Mouse (Mus musculus) kidney, adult 2 months (tissue): ENCODE measurements around the gene Spag8. TPM values are rescaled to one million over a fixed set of nuclear protein-coding genes. Genes with fewer than 3 reads are reported as not detected.

Experiments
- DNase-seq: peaks from one replicate; pipeline ENCODE4 v3.0.0; 2021
- H3K27ac ChIP-seq: fragments of 200-500 bp; 2 replicates; pipeline ENCODE4 v1.5.1; 2012; ENCODE audit warnings: low read depth, low read length, control low read depth, inconsistent platforms; ENCODE audit not compliant: insufficient read depth
- H3K27me3 ChIP-seq: fragments of 200-500 bp; replicated peaks from 2 replicates; pipeline ENCODE4 v1.6.1; 2012; ENCODE audit warnings: mild to moderate bottlenecking, moderate library complexity, low read length, inconsistent platforms; ENCODE audit not compliant: control insufficient read depth, insufficient read depth
- H3K36me3 ChIP-seq: fragments of 200-500 bp; 2 replicates; pipeline ENCODE4 v1.6.1; 2012; ENCODE audit warnings: mild to moderate bottlenecking, moderate library complexity, low read length, inconsistent platforms; ENCODE audit not compliant: control insufficient read depth, insufficient read depth
- H3K4me1 ChIP-seq: fragments of 200-500 bp; 2 replicates; pipeline ENCODE4 v1.6.1; 2011; ENCODE audit warnings: low read length; ENCODE audit not compliant: control insufficient read depth, insufficient read depth
- H3K4me3 ChIP-seq: fragments of 200-500 bp; 2 replicates; pipeline ENCODE4 v1.5.1; 2011; ENCODE audit warnings: mild to moderate bottlenecking, low read depth, low read length, control low read depth; ENCODE audit not compliant: insufficient read depth
- CTCF ChIP-seq: fragments of 200-500 bp; conservative IDR thresholded peaks from 2 replicates; pipeline ENCODE4 v1.5.1; 2011; ENCODE audit warnings: low read depth, mild to moderate bottlenecking, control low read depth, low read length, moderate library complexity, mixed read lengths; ENCODE audit not compliant: insufficient read depth, insufficient read length
- POLR2A ChIP-seq: fragments of 200-500 bp; IDR thresholded peaks from one replicate; pipeline ENCODE4 v1.6.1; 2011; ENCODE audit warnings: low read depth, low read length, control low read depth
- WGBS: fragments of 180-500 bp; shearing (Covaris S2); methylation state at CpG from one replicate; pipeline ENCODE4 v1.1.7; 2018; 5-methylcytosine and 5-hydroxymethylcytosine counted together
- polyA plus RNA-seq: library from polyadenylated mRNA; depleted of rRNA; stranded (reverse); fragments of >200 nt; gene quantifications from 2 replicates; pipeline ENCODE4 v1.2.3, GENCODE M21; 2012

The Spag8 gene
- polyA plus RNA-seq, 1 experiment, result 2.2 TPM

- WGBS, result 2% methylated on average over 23 of the region's 25 CpGs
- Histone ChIP-seq H3K27ac (no peak overlapping the region), H3K27me3 (no peaks in the 10 kb centered on the region), H3K36me3 (no peaks in the 10 kb centered on the region), H3K4me1 (peaks cover 11% of the 10 kb centered on the region; the same call in 1 of the 2 replicates), H3K4me3 (peak overlapping the region; percentile 69)
- no peak for TF ChIP-seq CTCF
- TF ChIP-seq POLR2A, result no peak
- DNase-seq, result no peak
These were observed 16.0 kb upstream of the Spag8 start for GRCm38 (mm10) chr4:43669428-43669794.

- DNase-seq, result peak; percentile 95
- 2% methylated on average over 39 of the region's 41 CpGs for WGBS
- H3K27me3 ChIP-seq, result no peaks in the 10 kb centered on the region
- peak within 1 kb of the TSS; percentile 69 for H3K4me3 ChIP-seq
- TF ChIP-seq CTCF (no peak), POLR2A (no peak)
- H3K36me3 ChIP-seq, result no peaks in the 10 kb centered on the region
- H3K27ac ChIP-seq, result peak within 1 kb of the TSS; percentile 10; the same call in 1 of the 2 replicates
- peaks cover 11% of the 10 kb centered on the region; the same call in 1 of the 2 replicates for H3K4me1 ChIP-seq
These were observed 15.5 kb upstream of the Spag8 start, which contains the start of the genes Tmem8b and Fam221b for GRCm38 (mm10) chr4:43668782-43669427. TSS of gene Tmem8b (plus strand) at chr4:43668971. TSS of gene Fam221b (minus strand) at chr4:43669145.

GRCm38 (mm10) chr4:43666412-43666811, 13.0 kb upstream of the Spag8 start:
- Histone ChIP-seq H3K27ac (no peak overlapping the region), H3K4me3 (no peak overlapping the region), H3K27me3 (no peaks in the 10 kb centered on the region), H3K36me3 (no peaks in the 10 kb centered on the region), H3K4me1 (peaks cover 8% of the 10 kb centered on the region; the same call in 1 of the 2 replicates)
- WGBS, result 20% methylated on average over 4 of the region's 4 CpGs
- DNase-seq, result peak; percentile 47
- TF ChIP-seq CTCF (peak; percentile 49), POLR2A (no peak)

- Histone ChIP-seq H3K4me3 (no peak overlapping the region), H3K27ac (no peak overlapping the region), H3K4me1 (peaks cover 7% of the 10 kb centered on the region; the same call in 1 of the 2 replicates), H3K36me3 (no peaks in the 10 kb centered on the region), H3K27me3 (no peaks in the 10 kb centered on the region)
- TF ChIP-seq CTCF (no peak), POLR2A (no peak)
- WGBS, result 61% methylated on average over 4 of the region's 4 CpGs
- no peak for DNase-seq
These were observed 3.8 kb upstream of the Spag8 start for GRCm38 (mm10) chr4:43657146-43657545.

GRCm38 (mm10) chr4:43656339-43657109, 3.1 kb upstream of the Spag8 start, which contains the start of gene Hint2:
TSS of gene Hint2 (minus strand) at chr4:43656466.
- Histone ChIP-seq H3K27me3 (no peaks in the 10 kb centered on the region), H3K4me1 (peaks cover 7% of the 10 kb centered on the region; the same call in 1 of the 2 replicates), H3K27ac (peak within 1 kb of the TSS; percentile 94), H3K36me3 (no peaks in the 10 kb centered on the region), H3K4me3 (peak within 1 kb of the TSS; percentile 70)
- peak; percentile 99 for DNase-seq
- 1% methylated on average over 34 of the region's 34 CpGs for WGBS
- TF ChIP-seq POLR2A (peak; percentile 88), CTCF (no peak)

GRCm38 (mm10) chr4:43655656-43656338, 2.4 kb upstream of the Spag8 start:
- DNase-seq, result peak; percentile 77
- 3% methylated on average over 34 of the region's 34 CpGs for WGBS
- Histone ChIP-seq H3K4me3 (peak overlapping the region; percentile 70), H3K36me3 (no peaks in the 10 kb centered on the region), H3K27me3 (no peaks in the 10 kb centered on the region), H3K4me1 (peaks cover 7% of the 10 kb centered on the region; the same call in 1 of the 2 replicates), H3K27ac (peak overlapping the region; percentile 94)
- no peak for TF ChIP-seq CTCF
- TF ChIP-seq POLR2A, result no peak
